Mouse (Mus musculus) gastrocnemius, adult 2 months (tissue): ENCODE measurements around the gene Ppfia4. TPM values are rescaled to one million over a fixed set of nuclear protein-coding genes. Genes with fewer than 3 reads are reported as not detected.

ENCODE experiments used
- DNase-seq: peaks from one replicate; pipeline ENCODE4 v3.0.0; 2022
- H3K27ac ChIP-seq: fragments of 200-600 bp; 2 replicates; pipeline ENCODE4 v1.8.1; 2022; ENCODE audit warnings: mild to moderate bottlenecking
- H3K4me3 ChIP-seq: fragments of 200-600 bp; 2 replicates; pipeline ENCODE4 v1.8.1; 2022; ENCODE audit warnings: mild to moderate bottlenecking, moderate library complexity
- CTCF ChIP-seq: fragments of 200-600 bp; IDR thresholded peaks from 2 replicates; pipeline ENCODE4 v1.8.1; 2022; ENCODE audit warnings: antibody characterized with exemption, mild to moderate bottlenecking, moderate library complexity
- intact Hi-C: fragments of 180-260 bp; cut with DNase I; formaldehyde crosslinking; loops from one replicate; pipeline ENCODE4 v1.15.1; 2025
- long read RNA-seq, 2 experiments: library from polyadenylated mRNA; stranded (forward); transcript quantifications; one replicate each; pipeline ENCODE4 v2.0.0; 2021
- total RNA-seq, 2 experiments: library from RNA; stranded (reverse); gene quantifications; 2 replicates each; pipeline ENCODE4 v1.2.3; 2021

Ppfia4 gene
- total RNA-seq = under 1 TPM; 0.42 to 0.46 TPM
- long read RNA-seq, experiment 1 = 0 reads
- long read RNA-seq, experiment 2, partial matches to known transcripts = 0 of 2 reads
- long read RNA-seq, experiment 2, other reads (novel, unspliced or antisense) = 2 of 2 reads

GRCm38 (mm10) chr1:134332770-134333271 lies at the start of gene Ppfia4:
Gene Ppfia4 (minus strand): TSS chr1:134332928.
- DNase-seq = peak; percentile 82
- intact Hi-C loops = loop anchor here (1.0 to 5.0 kb wide), 3 partner anchors 182 to 271 kb away; no protein-coding TSS in a partner anchor
- peak within 1 kb of the TSS; percentile 81 for H3K27ac ChIP-seq
- TF ChIP-seq CTCF = no peak
- peak within 1 kb of the TSS; percentile 60 for H3K4me3 ChIP-seq

- no peak for TF ChIP-seq CTCF
- intact Hi-C loops = no loop called here
- Histone ChIP-seq H3K27ac (peak overlapping the region; percentile 83), H3K4me3 (peak overlapping the region; percentile 60)
- no peak for DNase-seq
Observed at GRCm38 (mm10) chr1:134381795-134382625, 49.3 kb upstream of the Ppfia4 start.

DNA sequence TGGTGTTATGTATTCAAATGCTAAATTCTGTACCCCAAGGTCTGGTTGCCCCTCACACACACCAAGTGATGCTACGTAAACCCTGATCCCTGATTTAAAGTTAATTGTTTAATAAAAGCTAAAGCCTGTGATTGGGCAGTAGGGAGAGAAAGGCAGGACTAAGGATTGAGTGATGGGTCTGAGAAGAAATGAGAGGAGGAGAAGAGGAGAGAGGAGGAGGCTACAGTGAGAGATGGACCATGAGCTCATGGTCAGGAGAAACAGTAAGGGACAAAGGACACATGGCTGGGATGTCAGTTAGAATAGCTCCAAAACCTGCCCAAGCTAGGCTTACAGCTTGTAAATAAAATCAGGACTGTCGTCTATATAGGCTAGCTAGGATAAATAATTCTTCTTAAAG lies 48.3 kb upstream of the Ppfia4 start:
- Histone ChIP-seq H3K27ac (peak overlapping the region; percentile 83), H3K4me3 (no peak overlapping the region)
- no peak for DNase-seq
- intact Hi-C loops = no loop called here
- no peak for TF ChIP-seq CTCF

- Histone ChIP-seq H3K4me3 (no peak overlapping the region), H3K27ac (no peak overlapping the region)
- DNase-seq = no peak
- intact Hi-C loops = no loop called here
- TF ChIP-seq CTCF = no peak
Observed at GRCm38 (mm10) chr1:134374124-134374523, 41.4 kb upstream of the Ppfia4 start.

GRCm38 (mm10) chr1:134368777-134369337 lies 36.1 kb upstream of the Ppfia4 start:
- intact Hi-C loops = loop anchor here (5.0 to 10.0 kb wide), 3 partner anchors 38 to 236 kb away; partner anchors contain the start of gene Cyb5r1
- Histone ChIP-seq H3K4me3 (no peak overlapping the region), H3K27ac (no peak overlapping the region; the same call in 1 of the 2 replicates)
- peak; percentile 83 for TF ChIP-seq CTCF
- DNase-seq = peak; percentile 66

DNA sequence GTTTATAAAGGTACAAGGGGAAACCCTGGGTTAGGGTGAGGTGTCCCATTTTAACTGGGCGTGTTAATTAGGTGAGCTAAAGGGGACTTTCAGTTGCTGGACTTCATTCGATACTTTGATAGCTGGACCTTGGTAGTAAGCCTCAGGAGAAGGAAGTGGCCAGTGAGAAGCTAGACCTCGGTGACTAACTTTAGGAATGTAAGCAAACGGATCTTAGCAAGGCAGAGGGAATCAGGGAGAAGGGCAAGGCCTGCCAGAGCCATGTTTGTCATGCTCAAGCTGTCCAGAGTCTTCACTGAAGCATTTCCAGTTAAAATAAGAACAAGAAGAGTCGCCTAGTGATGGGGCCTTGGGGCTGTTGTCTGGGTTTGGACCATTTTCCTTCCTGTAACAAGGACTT lies 32.8 kb upstream of the Ppfia4 start:
- intact Hi-C loops = loop anchor here (5.0 to 10.0 kb wide), 3 partner anchors 42 to 239 kb away; partner anchors contain the start of gene Cyb5r1
- no peak overlapping the region for H3K27ac ChIP-seq
- no peak overlapping the region for H3K4me3 ChIP-seq
- no peak for DNase-seq
- TF ChIP-seq CTCF = no peak

GRCm38 (mm10) chr1:134363194-134363593 lies 30.5 kb upstream of the Ppfia4 start:
- DNase-seq = no peak
- Histone ChIP-seq H3K4me3 (no peak overlapping the region), H3K27ac (no peak overlapping the region)
- intact Hi-C loops = loop anchor here (2.0 to 10.0 kb wide), 2 partner anchors 56 to 242 kb away; no protein-coding TSS in a partner anchor
- no peak for TF ChIP-seq CTCF

GRCm38 (mm10) chr1:134361857-134362212 lies 29.1 kb upstream of the Ppfia4 start, which contains the start of gene Tmem183a:
Gene Tmem183a (minus strand): TSS chr1:134361979.
- no peak for TF ChIP-seq CTCF

DNA sequence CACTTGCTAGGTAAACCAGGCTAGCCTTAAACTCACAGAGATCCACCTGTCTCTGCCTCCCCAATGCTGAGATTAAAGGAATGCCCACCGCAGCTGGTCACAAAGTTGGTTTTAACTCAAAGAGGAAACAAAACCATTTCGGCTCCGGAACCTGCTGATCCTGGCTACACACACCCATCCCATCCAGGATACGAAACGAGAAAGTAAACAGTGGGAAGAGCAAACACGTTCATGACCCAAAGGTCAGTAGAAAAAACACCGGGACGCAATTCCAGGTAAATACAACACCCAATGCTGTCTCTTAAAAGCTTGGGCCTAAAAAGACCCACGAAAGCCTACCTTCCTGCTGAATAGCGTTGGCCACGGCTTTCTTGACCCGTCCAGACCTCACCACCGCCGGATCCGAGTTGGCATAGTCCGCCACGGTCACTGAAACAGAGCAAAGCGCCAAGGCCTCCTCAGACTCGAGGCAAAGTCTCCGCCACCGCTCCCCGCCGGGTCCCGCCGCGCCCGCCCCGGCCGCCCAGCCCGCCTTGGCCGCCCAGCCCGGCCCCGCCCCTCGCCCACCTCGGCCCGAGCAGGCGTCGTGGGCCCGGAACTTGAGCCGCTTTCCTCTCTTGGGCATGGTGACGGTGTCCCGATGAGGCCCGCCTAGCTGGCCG lies 28.6 kb upstream of the Ppfia4 start:
- intact Hi-C loops = loop anchor here (10.0 kb wide), 1 partner anchor 243 kb away; no protein-coding TSS in a partner anchor
- Histone ChIP-seq H3K4me3 (peak overlapping the region; percentile 97), H3K27ac (peak overlapping the region; percentile 97)
- no peak for DNase-seq
- no peak for TF ChIP-seq CTCF

More at GRCm38 (mm10) chr1:134361857-134362212, 29.1 kb upstream of the Ppfia4 start, which contains the start of gene Tmem183a:
- Histone ChIP-seq H3K27ac (peak within 1 kb of the TSS; percentile 97), H3K4me3 (peak within 1 kb of the TSS; percentile 97)
- intact Hi-C loops = loop anchor here (1.0 to 10.0 kb wide), 3 partner anchors 57 to 243 kb away; partner anchors contain the start of gene Klhl12
- peak; percentile 99 for DNase-seq

GRCm38 (mm10) chr1:134360656-134361055 lies 27.9 kb upstream of the Ppfia4 start:
- H3K4me3 ChIP-seq = peak overlapping the region; percentile 97
- TF ChIP-seq CTCF = no peak
- no peak for DNase-seq
- H3K27ac ChIP-seq = no peak overlapping the region
- intact Hi-C loops = loop anchor here (10.0 kb wide), 1 partner anchor 244 kb away; no protein-coding TSS in a partner anchor

- TF ChIP-seq CTCF = no peak
- Histone ChIP-seq H3K4me3 (no peak overlapping the region), H3K27ac (no peak overlapping the region)
- intact Hi-C loops = no loop called here
- DNase-seq = no peak
Observed at GRCm38 (mm10) chr1:134357461-134357860, 24.7 kb upstream of the Ppfia4 start.

- Histone ChIP-seq H3K27ac (no peak overlapping the region), H3K4me3 (no peak overlapping the region)
- no peak for DNase-seq
- no peak for TF ChIP-seq CTCF
- intact Hi-C loops = no loop called here
Observed at GRCm38 (mm10) chr1:134353326-134353725, 20.6 kb upstream of the Ppfia4 start.
